Mouse (Mus musculus): ENCODE measurements at regions not wholly inside any gene's neighbourhood (a gene's known extent, or its start where the extent isn't known, plus 50 kb on each side); places are given as distances from the start of the nearest gene placed in this dataset.

DNA sequence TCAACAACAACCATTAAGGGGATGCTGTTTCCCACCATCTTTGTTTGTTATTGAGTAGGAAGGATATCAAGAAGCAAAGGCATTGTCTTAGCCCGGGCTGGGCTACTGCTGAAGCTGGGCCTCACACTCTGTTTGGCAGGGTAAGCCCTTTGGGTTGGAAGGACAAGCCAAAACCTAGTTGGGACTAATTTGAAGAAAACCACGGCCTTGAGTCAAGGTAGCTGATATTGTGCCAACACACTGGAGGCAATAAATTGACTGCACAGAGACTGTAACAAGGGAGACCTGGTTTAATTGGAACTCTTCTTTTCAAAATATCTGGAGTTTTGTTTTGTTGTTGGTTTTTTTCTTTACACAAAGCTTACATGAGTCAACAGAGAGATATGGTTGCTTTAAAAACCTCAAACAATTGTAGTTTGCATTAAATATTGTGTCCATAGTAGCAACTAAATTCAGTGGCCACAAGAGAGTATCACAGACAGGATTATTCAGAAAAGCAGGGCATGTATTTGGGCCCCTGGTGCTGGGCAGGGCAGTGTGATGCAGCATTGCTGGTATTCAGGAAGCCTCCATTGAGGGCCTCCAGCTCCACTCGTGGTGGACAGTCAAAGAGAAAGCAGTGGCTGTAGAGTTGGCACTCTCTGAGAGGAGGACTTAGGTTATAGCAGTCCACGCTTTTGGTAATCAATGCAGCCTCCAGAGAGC lies 105.5 kb upstream of the Ubl3 start:
- no peak for TF ChIP-seq ZKSCAN1 (IDR thresholded peaks at IDR 0.05; ENCODE audit: borderline replicate concordance, low read depth, low read length)
- no peak for TF ChIP-seq GABPA (IDR thresholded peaks at IDR 0.05; ENCODE audit: insufficient replicate concordance, low read depth, low read length)
- no peak for TF ChIP-seq RCOR1 (conservative IDR thresholded peaks at IDR 0.05; ENCODE audit: low read depth, low read length)
- no peak for TF ChIP-seq NELFE (IDR thresholded peaks at IDR 0.05; ENCODE audit: low read depth, low read length)
- TF ChIP-seq CTCF (conservative IDR thresholded peaks at IDR 0.05 in 1 of 2, IDR thresholded peaks at IDR 0.05 in 1 of 2; ENCODE audit: low read depth in 2 of 2, low read length in 2 of 2), result no peak
- no peak for TF ChIP-seq MYC (IDR thresholded peaks at IDR 0.05; ENCODE audit: low read depth, low read length)
- no peak for TF ChIP-seq TBP (conservative IDR thresholded peaks at IDR 0.05; ENCODE audit: low read depth, low read length)
- TF ChIP-seq POLR2A (IDR thresholded peaks at IDR 0.05; ENCODE audit: low read depth, low read length), result no peak
- TF ChIP-seq CHD1 (IDR thresholded peaks at IDR 0.05; ENCODE audit: low read depth, low read length), result no peak
- TF ChIP-seq USF1 (IDR thresholded peaks at IDR 0.05; ENCODE audit: low read depth, low read length), result no peak
- no peak for TF ChIP-seq MAX (IDR thresholded peaks at IDR 0.05; ENCODE audit: low read length)
- TF ChIP-seq EP300 (IDR thresholded peaks at IDR 0.05; ENCODE audit: low read length), result no peak

All from CH12.LX (cell line).